Mouse (Mus musculus): ENCODE data around the gene Mepce. TPM values are rescaled to one million over a fixed set of nuclear protein-coding genes. Genes with fewer than 3 reads are reported as not detected.
A peak's percentile ranks its signal among the peaks of the same experiment; 100 is the strongest.

Mepce gene
- polyA plus RNA-seq, 1 experiment from 2014 or later, result 10.0 TPM

GRCm38 (mm10) chr5:137783901-137784540 is 3.4 kb downstream of the Mepce start:
- Histone ChIP-seq H3K9ac (ENCODE audit: low read length) (peak overlapping the region; percentile 94), H3K4me3 (ENCODE audit: low read length) (peak overlapping the region; percentile 84), H3K27ac (ENCODE audit: low read length) (no peak overlapping the region), H3K36me3 (ENCODE audit: control insufficient read depth, insufficient read depth, low read length) (peaks cover 26% of the 10 kb centered on the region), H3K27me3 (ENCODE audit: control insufficient read depth, insufficient read depth, low read depth, low read length) (no peaks in the 10 kb centered on the region), H3K9me3 (ENCODE audit: control insufficient read depth, low read length) (no peaks in the 10 kb centered on the region), H3K4me1 (replicated peaks; ENCODE audit: control insufficient read depth, insufficient read depth, low read length) (peaks cover 40% of the 10 kb centered on the region), H3K4me2 (ENCODE audit: low read depth, low read length) (peak overlapping the region; percentile 89)
- ATAC-seq (ENCODE audit: low read depth), result no peak
- 45% methylated on average over 9 of the region's 9 CpGs for WGBS

- Histone ChIP-seq H3K27ac (ENCODE audit: low read length) (no peak overlapping the region), H3K4me3 (ENCODE audit: low read length) (peak overlapping the region; percentile 84), H3K4me1 (replicated peaks; ENCODE audit: control insufficient read depth, insufficient read depth, low read length) (peaks cover 42% of the 10 kb centered on the region), H3K36me3 (ENCODE audit: control insufficient read depth, insufficient read depth, low read length) (peaks cover 26% of the 10 kb centered on the region), H3K27me3 (ENCODE audit: control insufficient read depth, insufficient read depth, low read depth, low read length) (no peaks in the 10 kb centered on the region), H3K4me2 (ENCODE audit: low read depth, low read length) (peak overlapping the region; percentile 89), H3K9ac (ENCODE audit: low read length) (peak overlapping the region; percentile 94), H3K9me3 (ENCODE audit: control insufficient read depth, low read length) (no peaks in the 10 kb centered on the region)
- ATAC-seq (ENCODE audit: low read depth), result no peak
- 75% methylated on average over 13 of the region's 13 CpGs for WGBS
These were observed 4.5 kb downstream of the Mepce start for GRCm38 (mm10) chr5:137782776-137783522.

GRCm38 (mm10) chr5:137781661-137782060 is 5.8 kb downstream of the Mepce start:
- Histone ChIP-seq H3K9ac (ENCODE audit: low read length) (no peak overlapping the region), H3K36me3 (ENCODE audit: control insufficient read depth, insufficient read depth, low read length) (peaks cover 26% of the 10 kb centered on the region), H3K4me1 (replicated peaks; ENCODE audit: control insufficient read depth, insufficient read depth, low read length) (peaks cover 40% of the 10 kb centered on the region), H3K4me3 (ENCODE audit: low read length) (no peak overlapping the region), H3K27ac (ENCODE audit: low read length) (no peak overlapping the region), H3K4me2 (ENCODE audit: low read depth, low read length) (no peak overlapping the region), H3K27me3 (ENCODE audit: control insufficient read depth, insufficient read depth, low read depth, low read length) (no peaks in the 10 kb centered on the region), H3K9me3 (ENCODE audit: control insufficient read depth, low read length) (no peaks in the 10 kb centered on the region)
- ATAC-seq (ENCODE audit: low read depth), result no peak
- WGBS, result 87% methylated on average over 7 of the region's 7 CpGs

- peak overlapping the region; percentile 87 for H3K27ac ChIP-seq (ENCODE audit: low read length)
- under 1% methylated on average over 66 of the region's 83 CpGs for WGBS
- peak; percentile 30 for ATAC-seq (ENCODE audit: low read depth)
- no peaks in the 10 kb centered on the region for H3K9me3 ChIP-seq (ENCODE audit: control insufficient read depth, low read length)
- H3K9ac ChIP-seq (ENCODE audit: low read length), result peak overlapping the region; percentile 92
- no peaks in the 10 kb centered on the region for H3K27me3 ChIP-seq (ENCODE audit: control insufficient read depth, insufficient read depth, low read depth, low read length)
- H3K4me1 ChIP-seq (replicated peaks; ENCODE audit: control insufficient read depth, insufficient read depth, low read length), result peaks cover 34% of the 10 kb centered on the region
- peak overlapping the region; percentile 92 for H3K4me3 ChIP-seq (ENCODE audit: low read length)
- peak overlapping the region; percentile 95 for H3K4me2 ChIP-seq (ENCODE audit: low read depth, low read length)
- peaks cover 26% of the 10 kb centered on the region for H3K36me3 ChIP-seq (ENCODE audit: control insufficient read depth, insufficient read depth, low read length)
These were observed 8.2 kb downstream of the Mepce start for GRCm38 (mm10) chr5:137779053-137779933.

GRCm38 (mm10) chr5:137778635-137779034 is 8.8 kb downstream of the Mepce start, which contains the start of gene Ppp1r35:
Gene Ppp1r35 (plus strand): TSS chr5:137778849.
- WGBS, result under 1% methylated on average over 31 of the region's 31 CpGs

GRCm38 (mm10) chr5:137777267-137777845 is 10.1 kb downstream of the Mepce start:
- 67% methylated on average over 7 of the region's 7 CpGs for WGBS
- no peak overlapping the region for H3K9ac ChIP-seq (ENCODE audit: low read length)
- no peaks in the 10 kb centered on the region for H3K9me3 ChIP-seq (ENCODE audit: control insufficient read depth, low read length)
- no peak overlapping the region for H3K27ac ChIP-seq (ENCODE audit: low read length)
- no peak overlapping the region for H3K4me2 ChIP-seq (ENCODE audit: low read depth, low read length)
- no peak for ATAC-seq (ENCODE audit: low read depth)
- H3K27me3 ChIP-seq (ENCODE audit: control insufficient read depth, insufficient read depth, low read depth, low read length), result no peaks in the 10 kb centered on the region
- H3K4me1 ChIP-seq (replicated peaks; ENCODE audit: control insufficient read depth, insufficient read depth, low read length), result peaks cover 18% of the 10 kb centered on the region
- peaks cover 17% of the 10 kb centered on the region for H3K36me3 ChIP-seq (ENCODE audit: control insufficient read depth, insufficient read depth, low read length)
- no peak overlapping the region for H3K4me3 ChIP-seq (ENCODE audit: low read length)

More at GRCm38 (mm10) chr5:137778635-137779034, 8.8 kb downstream of the Mepce start, which contains the start of gene Ppp1r35:
- Histone ChIP-seq H3K9ac (ENCODE audit: low read length) (peak within 1 kb of the TSS; percentile 92), H3K4me2 (ENCODE audit: low read depth, low read length) (peak within 1 kb of the TSS; percentile 95), H3K4me3 (ENCODE audit: low read length) (peak within 1 kb of the TSS; percentile 92), H3K27ac (ENCODE audit: low read length) (peak within 1 kb of the TSS; percentile 87), H3K36me3 (ENCODE audit: control insufficient read depth, insufficient read depth, low read length) (peaks cover 26% of the 10 kb centered on the region), H3K9me3 (ENCODE audit: control insufficient read depth, low read length) (no peaks in the 10 kb centered on the region), H3K27me3 (ENCODE audit: control insufficient read depth, insufficient read depth, low read depth, low read length) (no peaks in the 10 kb centered on the region), H3K4me1 (replicated peaks; ENCODE audit: control insufficient read depth, insufficient read depth, low read length) (peaks cover 28% of the 10 kb centered on the region)
- peak; percentile 96 for ATAC-seq (ENCODE audit: low read depth)

GRCm38 (mm10) chr5:137776408-137776918 is 11.0 kb downstream of the Mepce start:
- Histone ChIP-seq H3K36me3 (ENCODE audit: control insufficient read depth, insufficient read depth, low read length) (peaks cover 8% of the 10 kb centered on the region), H3K9me3 (ENCODE audit: control insufficient read depth, low read length) (no peaks in the 10 kb centered on the region), H3K4me1 (replicated peaks; ENCODE audit: control insufficient read depth, insufficient read depth, low read length) (peaks cover 18% of the 10 kb centered on the region), H3K27ac (ENCODE audit: low read length) (peak overlapping the region; percentile 19; the same call in 1 of the 2 replicates), H3K4me2 (ENCODE audit: low read depth, low read length) (no peak overlapping the region), H3K27me3 (ENCODE audit: control insufficient read depth, insufficient read depth, low read depth, low read length) (no peaks in the 10 kb centered on the region), H3K9ac (ENCODE audit: low read length) (0 out of 2 replicates have a peak overlapping the region, but pooled peaks have one; percentile 10), H3K4me3 (ENCODE audit: low read length) (no peak overlapping the region)
- peak; percentile 16; the same call in 1 of the 2 replicates for ATAC-seq (ENCODE audit: low read depth)
- 23% methylated on average over 5 of the region's 5 CpGs for WGBS

GRCm38 (mm10) chr5:137775587-137776290 is 11.7 kb downstream of the Mepce start:
- Histone ChIP-seq H3K9me3 (ENCODE audit: control insufficient read depth, low read length) (no peaks in the 10 kb centered on the region), H3K27me3 (ENCODE audit: control insufficient read depth, insufficient read depth, low read depth, low read length) (no peaks in the 10 kb centered on the region), H3K4me3 (ENCODE audit: low read length) (no peak overlapping the region), H3K4me1 (replicated peaks; ENCODE audit: control insufficient read depth, insufficient read depth, low read length) (peaks cover 18% of the 10 kb centered on the region), H3K27ac (ENCODE audit: low read length) (peak overlapping the region; percentile 19; the same call in 1 of the 2 replicates), H3K4me2 (ENCODE audit: low read depth, low read length) (no peak overlapping the region), H3K36me3 (ENCODE audit: control insufficient read depth, insufficient read depth, low read length) (peaks cover 4% of the 10 kb centered on the region; the same call in 1 of the 2 replicates), H3K9ac (ENCODE audit: low read length) (no peak overlapping the region)
- no peak for ATAC-seq (ENCODE audit: low read depth)
- WGBS, result 87% methylated on average over 2 of the region's 2 CpGs

All from lung, embryonic 16.5 days (tissue).